ENCODE assay signal across 15 mouse cellular contexts in the genomic region with DNA sequence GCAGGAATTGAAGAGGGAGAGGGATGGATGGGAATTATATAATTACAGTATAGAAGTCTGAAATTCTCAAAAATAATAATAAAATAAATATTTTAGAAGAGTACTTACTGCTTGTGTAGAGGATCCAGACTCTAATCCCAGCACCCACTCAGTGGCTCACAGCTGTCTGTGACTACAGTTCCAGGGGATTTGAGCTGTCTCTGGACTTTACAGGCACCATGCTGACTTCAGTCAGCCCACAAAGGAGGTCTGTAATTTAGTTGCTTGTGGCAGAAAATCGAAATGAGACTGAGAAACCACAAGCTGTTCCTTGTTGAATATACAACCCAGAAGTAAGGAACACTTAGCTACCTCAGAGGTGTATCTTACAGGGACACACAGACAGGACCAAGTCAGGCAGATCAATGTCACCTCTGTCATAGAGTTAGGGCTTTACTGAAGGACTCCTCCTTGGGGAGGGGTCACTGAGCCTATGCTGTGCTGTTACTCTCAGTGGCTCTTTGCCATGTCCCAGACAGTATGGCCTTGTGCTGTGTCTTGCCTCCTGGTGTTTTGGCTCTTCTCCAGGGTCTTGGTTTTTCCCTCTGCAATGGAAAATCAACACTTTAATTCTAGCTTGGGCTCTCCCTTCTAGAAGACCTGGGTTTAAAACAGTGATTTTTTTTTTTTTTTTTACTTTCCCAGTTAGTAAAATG. TPM values are rescaled to one million over a fixed set of nuclear protein-coding genes. Genes with fewer than 3 reads are reported as not detected.
DNase-seq lines count a peak whose midpoint lies in the region; ATAC-seq and TF ChIP-seq lines count a peak whose summit lies in the region.
"Had no signal": no experiment of that assay in that cellular context is flagged by ENCODE, and none has a peak within 500 bp of the region (broad histone marks: within the 10 kb centered on the region; RNA-seq: fewer than 3 reads in every experiment).

No protein-coding gene starts in this region.

- H3K4me1 ChIP-seq in forebrain, postnatal 0 days (ENCODE audit: insufficient read depth): no peaks in the 10 kb centered on the region
- H3K4me1 ChIP-seq in forebrain, embryonic 12.5 days: no peaks in the 10 kb centered on the region
- H3K4me1 ChIP-seq in lung, postnatal 0 days (ENCODE audit: insufficient read depth, low read depth, low read length): no peaks in the 10 kb centered on the region
- H3K4me1 ChIP-seq in intestine, embryonic 16.5 days (ENCODE audit: control insufficient read depth, insufficient read depth, low read length): no peaks in the 10 kb centered on the region
- no peaks in the 10 kb centered on the region for H3K4me1 ChIP-seq in heart, embryonic 10.5 days

- no peak overlapping the region for H3K4me2 ChIP-seq in forebrain, postnatal 0 days (ENCODE audit: low read depth)
- H3K4me2 ChIP-seq in forebrain, embryonic 12.5 days: no peak overlapping the region
- H3K4me2 ChIP-seq in lung, postnatal 0 days (replicated peaks; ENCODE audit: low read depth, low read length): no peak overlapping the region
- H3K4me2 ChIP-seq in intestine, embryonic 16.5 days (ENCODE audit: low read depth, low read length): no peak overlapping the region

- no peak for TF ChIP-seq CTCF in forebrain, postnatal 0 days (IDR thresholded peaks at IDR 0.05; ENCODE audit: low read depth)
- no peak for TF ChIP-seq CTCF in lung, postnatal 0 days (IDR thresholded peaks at IDR 0.05)

- no peak overlapping the region for H3K27ac ChIP-seq in forebrain, postnatal 0 days (ENCODE audit: low read depth, low read length)
- no peak overlapping the region for H3K27ac ChIP-seq in forebrain, embryonic 12.5 days
- H3K27ac ChIP-seq in lung, postnatal 0 days (ENCODE audit: low read length): no peak overlapping the region
- no peak overlapping the region for H3K27ac ChIP-seq in intestine, embryonic 16.5 days (ENCODE audit: low read length)
- no peak overlapping the region for H3K27ac ChIP-seq in heart, embryonic 10.5 days

- peak; percentile 64 for ATAC-seq in forebrain, postnatal 0 days
- no peak for ATAC-seq in forebrain, embryonic 12.5 days (ENCODE audit: low FRiP score)
- ATAC-seq in lung, postnatal 0 days: no peak
- peak; percentile 52 for ATAC-seq in intestine, embryonic 16.5 days
- ATAC-seq: inflammation-experienced regulatory T-cells, adult 6 months had no signal

- TF ChIP-seq EP300 in lung, postnatal 0 days (IDR thresholded peaks at IDR 0.05): no peak

- WGBS in forebrain, postnatal 0 days: 38% methylated on average over 1 of the region's 1 CpGs
- 54% methylated on average over 1 of the region's 1 CpGs for WGBS in forebrain, embryonic 12.5 days
- WGBS in lung, postnatal 0 days: 50% methylated on average over 1 of the region's 1 CpGs
- 49% methylated on average over 1 of the region's 1 CpGs for WGBS in intestine, embryonic 16.5 days
- 57% methylated on average over 1 of the region's 1 CpGs for WGBS in heart, embryonic 10.5 days

- no peaks in the 10 kb centered on the region for H3K36me3 ChIP-seq in forebrain, postnatal 0 days (ENCODE audit: insufficient read depth)
- H3K36me3 ChIP-seq in forebrain, embryonic 12.5 days (replicated peaks): no peaks in the 10 kb centered on the region
- no peaks in the 10 kb centered on the region for H3K36me3 ChIP-seq in lung, postnatal 0 days (ENCODE audit: insufficient read depth, low read length)
- no peaks in the 10 kb centered on the region for H3K36me3 ChIP-seq in intestine, embryonic 16.5 days (ENCODE audit: control insufficient read depth, insufficient read depth, low read length)
- no peaks in the 10 kb centered on the region for H3K36me3 ChIP-seq in heart, embryonic 10.5 days

- no peaks in the 10 kb centered on the region for H3K9me3 ChIP-seq in forebrain, postnatal 0 days (ENCODE audit: low read length)
- H3K9me3 ChIP-seq in forebrain, embryonic 12.5 days: no peaks in the 10 kb centered on the region
- H3K9me3 ChIP-seq in lung, postnatal 0 days (ENCODE audit: low read length): no peaks in the 10 kb centered on the region
- no peaks in the 10 kb centered on the region for H3K9me3 ChIP-seq in intestine, embryonic 16.5 days (ENCODE audit: control insufficient read depth, low read length)
- no peaks in the 10 kb centered on the region for H3K9me3 ChIP-seq in heart, embryonic 10.5 days

- peak; percentile 42 for DNase-seq in forebrain, postnatal 0 days
- peak; percentile 34 for DNase-seq in lung, postnatal 0 days (ENCODE audit: low spot score)
- no peak for DNase-seq in lung, postnatal 25 days (ENCODE audit: low spot score)
- DNase-seq in adrenal gland, adult 2 months: peak; percentile 63
- DNase-seq in heart, embryonic 10.5 days (ENCODE audit: low spot score): no peak
- DNase-seq in gastrocnemius, postnatal 10 days: no peak
- DNase-seq: cerebellum, adult 11 months; liver, postnatal 0 days; right cerebral cortex, postnatal 25 days had no signal

- no peak overlapping the region for H3K4me3 ChIP-seq in forebrain, postnatal 0 days (ENCODE audit: low read depth, low read length)
- H3K4me3 ChIP-seq in forebrain, embryonic 12.5 days (replicated peaks): no peak overlapping the region
- no peak overlapping the region for H3K4me3 ChIP-seq in lung, postnatal 0 days (ENCODE audit: low read depth, low read length)
- no peak overlapping the region for H3K4me3 ChIP-seq in intestine, embryonic 16.5 days (ENCODE audit: low read length)
- no peak overlapping the region for H3K4me3 ChIP-seq in heart, embryonic 10.5 days

- H3K9ac ChIP-seq in forebrain, postnatal 0 days: no peak overlapping the region
- no peak overlapping the region for H3K9ac ChIP-seq in forebrain, embryonic 12.5 days
- H3K9ac ChIP-seq in lung, postnatal 0 days (replicated peaks; ENCODE audit: low read depth): no peak overlapping the region
- no peak overlapping the region for H3K9ac ChIP-seq in intestine, embryonic 16.5 days (ENCODE audit: low read depth, low read length)
- H3K9ac ChIP-seq: liver, postnatal 0 days had no signal

- no peaks in the 10 kb centered on the region for H3K27me3 ChIP-seq in forebrain, postnatal 0 days (ENCODE audit: insufficient read depth, low read length)
- H3K27me3 ChIP-seq in forebrain, embryonic 12.5 days: no peaks in the 10 kb centered on the region
- H3K27me3 ChIP-seq in lung, postnatal 0 days (replicated peaks; ENCODE audit: insufficient read depth, low read length): no peaks in the 10 kb centered on the region
- H3K27me3 ChIP-seq in intestine, embryonic 16.5 days (replicated peaks; ENCODE audit: control insufficient read depth, insufficient read depth, low read length): no peaks in the 10 kb centered on the region
- no peaks in the 10 kb centered on the region for H3K27me3 ChIP-seq in heart, embryonic 10.5 days (ENCODE audit: insufficient read depth, poor library complexity, severe bottlenecking)

RNA-seq across cellular contexts. Expression of a gene that starts 29.5 kb away (rescaled TPM):
- 0.15 TPM in 1 of 2 replicates, not detected in the other for total RNA-seq in forebrain, postnatal 0 days (2014; rRNA removed)
- 0.21 and 0.45 TPM in 2 replicates for polyA plus RNA-seq in forebrain, postnatal 0 days (2015; fragmentation: Nextera tagmentation; extraction: Ambion mirVana)
- polyA plus RNA-seq in forebrain, embryonic 12.5 days (2016; fragmentation: Nextera tagmentation; extraction: Ambion mirVana): not detected in 2 replicates
- polyA plus RNA-seq in lung, postnatal 0 days (2015; fragmentation: Nextera tagmentation; extraction: Ambion mirVana): 1.1 and 2.4 TPM in 2 replicates
- 1 to 10 TPM in 1 of 2 experiments, under 1 TPM in 1; 0.83 to 3.8 TPM for total RNA-seq in adrenal gland, adult 2 months (2021)
- 0.27 and 0.86 TPM in 2 replicates for polyA plus RNA-seq in adrenal gland, adult 2 months (2012; rRNA removed)
- polyA plus RNA-seq in intestine, embryonic 16.5 days (2015; fragmentation: Nextera tagmentation; extraction: Ambion mirVana): 6.3 and 12.4 TPM in 2 replicates
- 0.25 TPM in 1 of 2 replicates, not detected in the other for polyA plus RNA-seq in heart, embryonic 10.5 days (2016; fragmentation: Nextera tagmentation; extraction: Ambion mirVana)
- total RNA-seq in gastrocnemius, postnatal 10 days (2021): under 1 TPM in 1 of 2 experiments, not detected in 1; 0.54 TPM
- total RNA-seq: heart, adult 8-10 months had no signal
- polyA plus RNA-seq: C2C12; inflammation-experienced regulatory T-cells, adult 6 months had no signal

RNA-seq across cellular contexts. Expression of a gene that starts 47.1 kb away (rescaled TPM):
- 33.2 and 47.8 TPM in 2 replicates for total RNA-seq in forebrain, postnatal 0 days (2014; rRNA removed)
- 17.6 and 20.3 TPM in 2 replicates for polyA plus RNA-seq in forebrain, postnatal 0 days (2015; fragmentation: Nextera tagmentation; extraction: Ambion mirVana)
- polyA plus RNA-seq in forebrain, embryonic 12.5 days (2016; fragmentation: Nextera tagmentation; extraction: Ambion mirVana): 30.7 and 34.3 TPM in 2 replicates
- 128 and 130 TPM in 2 replicates for polyA plus RNA-seq in lung, postnatal 0 days (2015; fragmentation: Nextera tagmentation; extraction: Ambion mirVana)
- total RNA-seq in adrenal gland, adult 2 months (2021): 10 to 100 TPM; 62.1 to 99.2 TPM
- polyA plus RNA-seq in adrenal gland, adult 2 months (2012; rRNA removed): 39.4 and 39.9 TPM in 2 replicates
- 92.8 and 98.7 TPM in 2 replicates for polyA plus RNA-seq in intestine, embryonic 16.5 days (2015; fragmentation: Nextera tagmentation; extraction: Ambion mirVana)
- polyA plus RNA-seq in heart, embryonic 10.5 days (2016; fragmentation: Nextera tagmentation; extraction: Ambion mirVana): 46.2 and 52.6 TPM in 2 replicates
- total RNA-seq in gastrocnemius, postnatal 10 days (2021): 100 to 1,000 TPM in 1 of 2 experiments, 10 to 100 TPM in 1; 67.8 to 110 TPM

RNA-seq across cellular contexts. Expression of a gene that starts 59.3 kb away (rescaled TPM):
- 0.46 and 0.62 TPM in 2 replicates for total RNA-seq in forebrain, postnatal 0 days (2014; rRNA removed)
- 1.1 and 1.2 TPM in 2 replicates for polyA plus RNA-seq in forebrain, postnatal 0 days (2015; fragmentation: Nextera tagmentation; extraction: Ambion mirVana)
- not detected in 2 replicates for polyA plus RNA-seq in forebrain, embryonic 12.5 days (2016; fragmentation: Nextera tagmentation; extraction: Ambion mirVana)
- 1.2 and 2.7 TPM in 2 replicates for polyA plus RNA-seq in lung, postnatal 0 days (2015; fragmentation: Nextera tagmentation; extraction: Ambion mirVana)
- 1 to 10 TPM; 2.5 to 2.8 TPM for total RNA-seq in adrenal gland, adult 2 months (2021)
- polyA plus RNA-seq in adrenal gland, adult 2 months (2012; rRNA removed): 0.28 and 0.49 TPM in 2 replicates
- 406 and 487 TPM in 2 replicates for polyA plus RNA-seq in intestine, embryonic 16.5 days (2015; fragmentation: Nextera tagmentation; extraction: Ambion mirVana)
- polyA plus RNA-seq in heart, embryonic 10.5 days (2016; fragmentation: Nextera tagmentation; extraction: Ambion mirVana): 0.31 and 0.41 TPM in 2 replicates
- 100 to 1,000 TPM; 156 to 173 TPM for total RNA-seq in gastrocnemius, postnatal 10 days (2021)
- total RNA-seq: left cerebral cortex, adult 8-10 months had no signal
- polyA plus RNA-seq: C2C12; inflammation-experienced regulatory T-cells, adult 6 months had no signal

Comparison
In these comparisons a context has a peak if more than half of its experiments do, and no peak if none do; other contexts are left out.
1. ATAC-seq: peak in forebrain, postnatal 0 days (single experiment) and intestine, embryonic 16.5 days (single experiment); none in forebrain, embryonic 12.5 days (single experiment) and lung, postnatal 0 days (single experiment).
2. DNase-seq: peak in forebrain, postnatal 0 days (single experiment), lung, postnatal 0 days (single experiment) and adrenal gland, adult 2 months (single experiment); none in lung, postnatal 25 days (single experiment), heart, embryonic 10.5 days (single experiment) and gastrocnemius, postnatal 10 days (single experiment).
3. RNA of a gene that starts 59.3 kb away (polyA plus RNA-seq): 406 to 487 TPM in intestine, embryonic 16.5 days; 1.2 to 2.7 TPM in lung, postnatal 0 days, 1.1 to 1.2 TPM in forebrain, postnatal 0 days, 0.31 to 0.41 TPM in heart, embryonic 10.5 days, 0.28 to 0.49 TPM in adrenal gland, adult 2 months and not detected in forebrain, embryonic 12.5 days; every median in the first group is over 100 times any median in the second.